Mouse (Mus musculus): Measurements from ENCODE around the gene Tbx15.

DNA sequence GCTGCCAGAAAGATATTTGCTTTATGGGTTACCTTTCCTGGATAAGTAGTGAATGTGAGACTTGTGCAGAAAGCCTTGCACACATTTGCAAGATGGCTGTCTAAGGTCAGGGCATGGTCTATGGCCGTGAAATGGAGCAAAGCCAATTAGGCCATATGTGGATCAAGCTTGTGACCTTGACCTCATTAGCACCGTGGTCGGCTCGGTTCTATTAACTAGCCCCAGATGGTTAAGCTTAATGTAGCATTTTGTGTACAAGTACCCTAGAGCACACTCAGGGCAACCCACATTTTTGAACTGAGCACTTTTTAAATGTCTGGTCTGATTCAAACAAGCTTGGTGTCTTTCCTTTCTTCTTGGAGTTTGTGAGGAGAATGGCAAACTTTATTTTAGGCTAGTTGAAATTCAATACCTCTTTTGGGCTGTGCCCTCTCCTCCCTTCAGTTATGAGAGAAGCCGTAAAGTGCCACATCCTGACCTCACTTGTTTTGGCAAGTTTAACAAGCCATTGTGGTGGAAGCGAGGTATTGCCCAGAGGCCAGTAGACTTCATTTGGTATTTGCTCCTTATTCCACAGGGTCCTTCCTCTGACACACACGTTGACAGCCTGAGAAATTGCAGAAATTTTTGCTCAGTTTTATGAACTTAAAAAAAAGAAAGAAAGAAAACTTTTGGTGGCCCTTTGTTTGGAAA, 71.9 kb downstream of the Tbx15 start:
- TF ChIP-seq CTCF (IDR thresholded peaks at IDR 0.05; ENCODE audit: low read depth), result no peak
- no peak for TF ChIP-seq EP300 (IDR thresholded peaks at IDR 0.05; ENCODE audit: low read depth)

Data from liver, postnatal 0 days (tissue).